Mouse (Mus musculus) CH12.LX (cell line): ENCODE data around the gene Lrrfip1. TPM values are rescaled to one million over a fixed set of nuclear protein-coding genes. Genes with fewer than 3 reads are reported as not detected.

Experiments
- DNase-seq: peaks from one replicate; pipeline ENCODE4 v3.0.0-alpha.2; 2013; ENCODE audit errors: extremely low read depth
- H3K27ac ChIP-seq: 2 replicates; pipeline ENCODE4 v1.5.1; 2012; ENCODE audit warnings: low read depth, mild to moderate bottlenecking, control low read depth, moderate library complexity; ENCODE audit not compliant: insufficient read depth
- H3K27me3 ChIP-seq: replicated peaks from 2 replicates; pipeline ENCODE3; 2012; ENCODE audit warnings: inconsistent platforms
- H3K36me3 ChIP-seq, 2 experiments: replicated peaks in 1 of 2; 2 replicates each; pipeline versions ENCODE3 to v1.6.1; 2012; ENCODE audit warnings: inconsistent platforms in 1 of 2, low read length in 1 of 2, mild to moderate bottlenecking in 1 of 2, mixed read lengths in 1 of 2, moderate library complexity in 1 of 2; ENCODE audit not compliant: control insufficient read depth in 1 of 2, insufficient read depth in 1 of 2
- H3K4me1 ChIP-seq, 2 experiments: 2 replicates each; pipeline ENCODE4 v1.6.1; 2012; ENCODE audit warnings: inconsistent platforms in 1 of 2, moderate library complexity in 1 of 2; ENCODE audit not compliant: insufficient read depth in 2 of 2, control insufficient read depth in 1 of 2
- H3K4me2 ChIP-seq: 2 replicates; pipeline ENCODE4 v1.6.1; 2012; ENCODE audit warnings: low read depth, mild to moderate bottlenecking, control low read depth; ENCODE audit not compliant: poor library complexity, insufficient read depth, severe bottlenecking
- H3K4me3 ChIP-seq, 3 experiments: fragments of 150-350 bp in 1 of 3; sonication (generic) in 1 of 3; replicated peaks in 1 of 3; 2 replicates each; pipeline versions ENCODE3 to v1.5.1; 2011 to 2012; ENCODE audit warnings: low read depth in 2 of 3, low read length in 2 of 3, mild to moderate bottlenecking in 2 of 3, moderate library complexity in 2 of 3, control low read depth in 1 of 3, improper control_type of control experiment in 1 of 3, inconsistent platforms in 1 of 3, mixed read lengths in 1 of 3; ENCODE audit not compliant: poor library complexity in 1 of 3
- H3K79me2 ChIP-seq: replicated peaks from 2 replicates; pipeline ENCODE4 v1.6.1; 2012; ENCODE audit warnings: mild to moderate bottlenecking, moderate library complexity; ENCODE audit not compliant: control insufficient read depth, poor library complexity, insufficient read depth, severe bottlenecking; ENCODE audit errors: extremely low read depth
- H3K9ac ChIP-seq: 2 replicates; pipeline ENCODE4 v1.6.1; 2012; ENCODE audit warnings: low read depth, mild to moderate bottlenecking, control low read depth, moderate library complexity; ENCODE audit not compliant: insufficient read depth
- H3K9me3 ChIP-seq: replicated peaks from 2 replicates; pipeline ENCODE3; 2012; ENCODE audit warnings: low read length, inconsistent platforms, mixed read lengths
- BHLHE40 ChIP-seq: IDR thresholded peaks from 2 replicates; pipeline ENCODE4 v1.6.1; 2011; ENCODE audit warnings: mild to moderate bottlenecking, low read depth, low read length, improper control_type of control experiment
- CHD1 ChIP-seq: IDR thresholded peaks from 2 replicates; pipeline ENCODE4 v1.6.1; 2012; ENCODE audit warnings: low read depth, low read length, improper control_type of control experiment, inconsistent platforms
- ELF1 ChIP-seq: IDR thresholded peaks from 2 replicates; pipeline ENCODE4 v1.6.1; 2014; ENCODE audit warnings: low read depth, mild to moderate bottlenecking, inconsistent platforms, low read length, improper control_type of control experiment
- EP300 ChIP-seq: IDR thresholded peaks from 2 replicates; pipeline ENCODE4 v1.6.1; 2011; ENCODE audit warnings: low read length, improper control_type of control experiment
- GABPA ChIP-seq: IDR thresholded peaks from 2 replicates; pipeline ENCODE4 v1.6.1; 2012; ENCODE audit warnings: low read depth, low read length, improper control_type of control experiment, inconsistent platforms; ENCODE audit not compliant: insufficient replicate concordance
- HCFC1 ChIP-seq: IDR thresholded peaks from 2 replicates; pipeline ENCODE4 v1.6.1; 2012; ENCODE audit warnings: low read depth, mild to moderate bottlenecking, inconsistent platforms, low read length, improper control_type of control experiment
- IRF4 ChIP-seq: IDR thresholded peaks from 2 replicates; pipeline ENCODE4 v1.6.1; 2014; ENCODE audit warnings: low read depth, mild to moderate bottlenecking, inconsistent platforms, low read length, improper control_type of control experiment
- MAFK ChIP-seq: IDR thresholded peaks from 2 replicates; pipeline ENCODE4 v1.6.1; 2011; ENCODE audit warnings: low read length, improper control_type of control experiment; ENCODE audit not compliant: insufficient replicate concordance
- MAX ChIP-seq: IDR thresholded peaks from 2 replicates; pipeline ENCODE4 v1.6.1; 2011; ENCODE audit warnings: low read length, improper control_type of control experiment
- MAZ ChIP-seq: IDR thresholded peaks from 2 replicates; pipeline ENCODE4 v1.6.1; 2012; ENCODE audit warnings: low read depth, mild to moderate bottlenecking, inconsistent platforms, low read length, improper control_type of control experiment, moderate library complexity
- MEF2A ChIP-seq: IDR thresholded peaks from 2 replicates; pipeline ENCODE4 v1.6.1; 2014; ENCODE audit warnings: low read depth, mild to moderate bottlenecking, inconsistent platforms, low read length, improper control_type of control experiment, borderline replicate concordance
- MYC ChIP-seq: IDR thresholded peaks from 2 replicates; pipeline ENCODE4 v1.6.1; 2011; ENCODE audit warnings: low read depth, mild to moderate bottlenecking, improper control_type of control experiment, low read length
- NELFE ChIP-seq: IDR thresholded peaks from 2 replicates; pipeline ENCODE4 v1.6.1; 2011; ENCODE audit warnings: low read depth, low read length, improper control_type of control experiment
- PAX5 ChIP-seq: IDR thresholded peaks from 2 replicates; pipeline ENCODE4 v1.6.1; 2012; ENCODE audit warnings: low read length, inconsistent platforms, mixed read lengths
- RCOR1 ChIP-seq: conservative IDR thresholded peaks from 2 replicates; pipeline ENCODE4 v1.6.1; 2012; ENCODE audit warnings: low read depth, mild to moderate bottlenecking, inconsistent platforms, low read length, improper control_type of control experiment
- SIN3A ChIP-seq: IDR thresholded peaks from 2 replicates; pipeline ENCODE4 v1.6.1; 2012; ENCODE audit warnings: low read length, improper control_type of control experiment, inconsistent platforms
- SMC3 ChIP-seq: IDR thresholded peaks from 2 replicates; pipeline ENCODE4 v1.6.1; 2011; ENCODE audit warnings: low read depth, low read length, improper control_type of control experiment
- UBTF ChIP-seq: IDR thresholded peaks from 2 replicates; pipeline ENCODE4 v1.6.1; 2012; ENCODE audit warnings: low read depth, mild to moderate bottlenecking, inconsistent platforms, low read length, improper control_type of control experiment, moderate library complexity
- USF1 ChIP-seq: IDR thresholded peaks from 2 replicates; pipeline ENCODE4 v1.6.1; 2014; ENCODE audit warnings: low read depth, mild to moderate bottlenecking, inconsistent platforms, low read length, improper control_type of control experiment
- ZC3H11A ChIP-seq: IDR thresholded peaks from 2 replicates; pipeline ENCODE4 v1.6.1; 2012; ENCODE audit warnings: low read depth, mild to moderate bottlenecking, inconsistent platforms, low read length, improper control_type of control experiment
- ZMIZ1 ChIP-seq: IDR thresholded peaks from 2 replicates; pipeline ENCODE4 v1.6.1; 2012; ENCODE audit warnings: low read depth, mild to moderate bottlenecking, inconsistent platforms, low read length, improper control_type of control experiment
- dilution Hi-C: fragments of 300-500 bp; cut with MboI; formaldehyde crosslinking; loops from 2 replicates; pipeline ENCODE4 v1.14.3; 2020; ENCODE audit warnings: low sequenced_read_pairs; ENCODE audit not compliant: extremely low pct_unique_long_range_greater_than_20kb, extremely low pct_ligation_motif_present
- in situ Hi-C: fragments of 300-500 bp; cut with MboI; formaldehyde crosslinking; loops from 3 replicates; pipeline ENCODE4 v1.14.3; 2019; ENCODE audit warnings: low sequenced_read_pairs, low pct_ligation_motif_present, low pct_unique_long_range_greater_than_20kb, mixed read lengths
- polyA plus RNA-seq: library from polyadenylated mRNA; unstranded; fragments of >175 nt; gene quantifications from 2 replicates; pipeline ENCODE4 v1.2.1, GENCODE M21; 2012; ENCODE audit warnings: low read depth; ENCODE audit not compliant: insufficient read length
- total RNA-seq, 2 experiments: library from RNA; depleted of rRNA; stranded (reverse); fragments of 300-350 nt in 1 of 2; fragments of >200 nt in 1 of 2; gene quantifications; 2 replicates each; pipeline ENCODE4 v1.2.3; 2012 to 2014

The Lrrfip1 gene
- total and polyA plus RNA-seq, 3 experiments, result 17.2 to 30.5 (median 19.1) TPM

DNA sequence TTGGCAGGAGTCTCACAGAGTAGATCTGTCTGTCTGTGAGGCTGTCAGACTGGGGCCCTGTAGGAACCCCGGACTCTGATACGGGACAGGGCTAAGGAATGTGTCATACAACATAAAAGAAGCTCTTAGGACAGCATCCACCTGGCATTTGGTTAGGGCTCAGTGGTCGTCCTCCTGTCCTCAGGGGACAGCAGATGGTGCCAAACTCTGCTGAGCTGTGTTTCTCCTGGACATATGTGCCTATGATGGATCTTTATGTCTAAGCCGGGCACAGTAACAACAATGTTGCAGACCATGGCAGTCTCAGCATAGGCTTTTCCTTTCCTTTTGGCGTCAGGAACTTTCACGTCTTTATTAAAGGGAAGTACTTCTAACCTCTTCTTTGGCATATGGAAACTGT is 69.2 kb downstream of the Lrrfip1 start:
- no peak for DNase-seq
- peaks cover 5% of the 10 kb centered on the region; the same call in 1 of the 2 replicates for H3K79me2 ChIP-seq
- no peaks in the 10 kb centered on the region for H3K27me3 ChIP-seq
- dilution Hi-C loops (no loop called here), in situ Hi-C loops (no loop called here)
- no peak overlapping the region for H3K4me3 ChIP-seq
- peaks cover 10 to 84% of the 10 kb centered on the region in 2 experiments for H3K36me3 ChIP-seq
- no peak overlapping the region for H3K9ac ChIP-seq
- H3K4me1 ChIP-seq, result peaks cover 11 to 54% of the 10 kb centered on the region in 2 experiments
- TF ChIP-seq PAX5, result no peak
- no peak overlapping the region for H3K4me2 ChIP-seq
- H3K27ac ChIP-seq, result no peak overlapping the region
- H3K9me3 ChIP-seq, result no peaks in the 10 kb centered on the region

DNA sequence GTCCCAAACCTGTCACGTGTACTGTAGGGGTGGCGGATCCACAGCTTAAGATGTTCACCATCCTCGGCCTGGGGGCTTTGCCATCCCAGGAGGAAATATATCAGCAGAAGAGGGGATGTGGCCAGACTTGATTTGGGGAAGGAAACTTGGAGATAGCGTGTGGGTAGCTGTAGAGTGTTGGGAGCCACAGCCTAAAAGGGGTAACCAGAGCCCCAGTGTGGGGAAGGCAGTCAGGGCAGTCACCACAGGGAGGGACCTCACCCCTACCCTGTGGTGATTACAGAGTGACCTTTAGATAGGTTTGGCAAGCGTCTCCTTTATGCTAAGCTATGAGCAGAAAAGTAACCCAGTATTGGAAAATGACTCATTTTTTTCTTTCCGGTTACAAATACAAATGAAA is 71.0 kb downstream of the Lrrfip1 start:
- Histone ChIP-seq H3K4me2 (no peak overlapping the region), H3K9me3 (no peaks in the 10 kb centered on the region), H3K9ac (no peak overlapping the region), H3K27ac (no peak overlapping the region)
- dilution Hi-C loops, result no loop called here
- TF ChIP-seq MYC (no peak), ZMIZ1 (no peak), SIN3A (no peak), MAZ (no peak), EP300 (no peak), MAFK (no peak), MEF2A (no peak), USF1 (no peak), HCFC1 (no peak), CHD1 (no peak), NELFE (no peak), GABPA (no peak), RCOR1 (no peak), BHLHE40 (no peak), MAX (no peak), ZC3H11A (no peak), SMC3 (no peak), IRF4 (no peak), ELF1 (no peak), UBTF (no peak)
- TF ChIP-seq, all 38 proteins: peak for 0
- no peak overlapping the region for H3K4me3 ChIP-seq
- peaks cover 10 to 82% of the 10 kb centered on the region in 2 experiments for H3K36me3 ChIP-seq
- in situ Hi-C loops, result no loop called here
- no peaks in the 10 kb centered on the region for H3K27me3 ChIP-seq
- H3K4me1 ChIP-seq, result peaks cover 4 to 36% of the 10 kb centered on the region in 2 experiments; a peak in 3 of 4 replicates
- H3K79me2 ChIP-seq, result peaks cover 5% of the 10 kb centered on the region; the same call in 1 of the 2 replicates
- no peak for DNase-seq
